Mouse (Mus musculus): Measurements from ENCODE around the gene Glis3. TPM values are rescaled to one million over a fixed set of nuclear protein-coding genes. Genes with fewer than 3 reads are reported as not detected.

Glis3 gene
- total RNA-seq (2021): 1 to 10 TPM in 1 of 2 experiments, under 1 TPM in 1; 0.61 to 1.2 TPM
- long read RNA-seq, experiment 1: 0 reads
- long read RNA-seq, experiment 2: 0 reads

DNA sequence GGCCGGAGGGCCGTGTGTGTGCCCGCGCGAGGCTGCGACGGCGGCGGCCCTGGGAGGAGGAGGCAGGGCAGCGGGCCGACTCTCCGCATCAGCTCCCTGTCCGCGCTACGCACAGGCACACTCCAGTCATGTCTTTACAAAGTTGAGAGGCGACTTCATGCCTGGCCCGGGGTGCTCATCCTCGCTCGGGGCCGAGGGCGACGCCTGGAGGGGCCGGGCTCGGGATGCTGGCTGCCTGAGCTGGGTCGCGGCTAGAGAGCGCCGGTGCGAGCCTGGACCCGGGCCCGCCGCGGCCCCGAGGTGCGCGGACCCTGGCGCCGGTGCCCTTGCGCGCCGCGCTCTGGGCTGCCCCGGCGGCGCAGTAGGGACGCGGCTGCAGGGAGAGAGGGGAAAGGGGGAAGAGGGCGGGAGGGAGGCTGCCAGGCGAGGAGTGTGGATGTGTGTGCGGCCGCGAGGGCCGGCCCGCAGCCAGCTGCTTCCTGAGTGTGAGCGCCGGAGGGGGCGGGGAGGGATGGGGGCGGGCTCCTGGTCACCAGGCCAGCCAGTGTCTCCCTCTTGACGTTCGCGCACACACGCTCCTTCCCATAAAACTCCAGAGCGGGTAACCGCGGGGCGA lies at the start of gene Glis3:
Gene Glis3, minus strand, starts transcription at position 302 of the 616 bp plus-strand sequence.
- DNase-seq: peak; percentile 73
- Histone ChIP-seq H3K4me3 (peak within 1 kb of the TSS; percentile 82), H3K27ac (peak within 1 kb of the TSS; percentile 57)
- intact Hi-C loops (cut with DNase I): no loop called here
- no peak for TF ChIP-seq CTCF (IDR thresholded peaks at IDR 0.05)

GRCm38 (mm10) chr19:28726161-28726880 lies 46.4 kb upstream of the Glis3 start:
- DNase-seq: peak; percentile 56
- peak; percentile 92 for TF ChIP-seq CTCF (IDR thresholded peaks at IDR 0.05)
- intact Hi-C loops (cut with DNase I): loop anchor here (10.0 kb wide), 1 partner anchor 562 kb away; no protein-coding TSS in a partner anchor

DNA sequence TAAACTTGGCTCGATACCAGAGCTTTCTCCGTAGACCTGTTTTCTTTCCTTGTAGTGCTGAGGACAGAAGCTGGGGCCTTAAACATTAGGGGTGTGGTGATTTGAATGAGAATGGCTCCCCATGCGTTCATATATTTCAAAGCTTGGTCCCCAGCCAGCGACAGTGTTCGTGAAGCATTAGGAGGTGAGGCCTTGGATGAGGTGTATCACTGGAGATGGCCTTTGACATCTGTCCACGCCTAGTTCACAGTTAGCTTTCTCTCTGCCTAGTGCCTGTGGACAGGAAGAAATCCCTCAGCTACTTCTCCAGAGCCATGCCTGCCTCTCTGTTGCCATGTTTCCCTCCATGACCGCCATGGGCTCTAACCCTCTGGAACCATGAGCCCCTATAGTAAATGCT lies 44.8 kb upstream of the Glis3 start:
- TF ChIP-seq CTCF (IDR thresholded peaks at IDR 0.05): no peak
- intact Hi-C loops (cut with DNase I): loop anchor here (10.0 kb wide), 1 partner anchor 560 kb away; no protein-coding TSS in a partner anchor
- Histone ChIP-seq H3K4me3 (no peak overlapping the region), H3K27ac (no peak overlapping the region)
- DNase-seq: no peak

More at GRCm38 (mm10) chr19:28726161-28726880, 46.4 kb upstream of the Glis3 start:
- H3K27ac ChIP-seq: no peak overlapping the region
- H3K4me3 ChIP-seq: peak overlapping the region; percentile 27; the same call in 1 of the 2 replicates

GRCm38 (mm10) chr19:28722626-28723025 lies 42.7 kb upstream of the Glis3 start:
- H3K27ac ChIP-seq: no peak overlapping the region
- no peak overlapping the region for H3K4me3 ChIP-seq
- no peak for TF ChIP-seq CTCF (IDR thresholded peaks at IDR 0.05)
- intact Hi-C loops (cut with DNase I): loop anchor here (10.0 kb wide), 1 partner anchor 558 kb away; no protein-coding TSS in a partner anchor
- no peak for DNase-seq

GRCm38 (mm10) chr19:28721834-28722233 lies 42.0 kb upstream of the Glis3 start:
- Histone ChIP-seq H3K27ac (no peak overlapping the region), H3K4me3 (no peak overlapping the region)
- no peak for DNase-seq
- TF ChIP-seq CTCF (IDR thresholded peaks at IDR 0.05): no peak
- intact Hi-C loops (cut with DNase I): loop anchor here (10.0 kb wide), 1 partner anchor 557 kb away; no protein-coding TSS in a partner anchor

DNA sequence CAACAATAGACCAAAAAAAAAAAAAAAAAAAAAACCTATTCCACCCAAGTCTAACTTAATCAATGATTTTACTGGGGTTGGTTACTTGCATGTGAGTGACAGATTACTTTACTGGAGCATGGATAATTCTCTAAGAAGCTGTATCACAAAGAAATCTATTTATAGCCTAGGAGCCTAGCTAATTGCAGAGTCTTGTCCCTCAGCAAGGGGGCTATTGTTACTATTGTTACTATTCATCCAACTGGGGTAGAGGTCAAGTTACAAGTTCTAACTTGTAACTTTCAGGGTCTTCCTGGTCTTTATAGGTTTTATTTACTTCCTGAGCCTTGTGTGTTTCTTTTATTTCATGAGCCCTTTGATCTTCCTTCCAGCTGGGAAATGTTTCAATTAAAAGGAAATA lies 40.1 kb upstream of the Glis3 start:
- no peak for TF ChIP-seq CTCF (IDR thresholded peaks at IDR 0.05)
- intact Hi-C loops (cut with DNase I): loop anchor here (10.0 kb wide), 1 partner anchor 555 kb away; no protein-coding TSS in a partner anchor
- Histone ChIP-seq H3K4me3 (no peak overlapping the region), H3K27ac (no peak overlapping the region)
- no peak for DNase-seq

DNA sequence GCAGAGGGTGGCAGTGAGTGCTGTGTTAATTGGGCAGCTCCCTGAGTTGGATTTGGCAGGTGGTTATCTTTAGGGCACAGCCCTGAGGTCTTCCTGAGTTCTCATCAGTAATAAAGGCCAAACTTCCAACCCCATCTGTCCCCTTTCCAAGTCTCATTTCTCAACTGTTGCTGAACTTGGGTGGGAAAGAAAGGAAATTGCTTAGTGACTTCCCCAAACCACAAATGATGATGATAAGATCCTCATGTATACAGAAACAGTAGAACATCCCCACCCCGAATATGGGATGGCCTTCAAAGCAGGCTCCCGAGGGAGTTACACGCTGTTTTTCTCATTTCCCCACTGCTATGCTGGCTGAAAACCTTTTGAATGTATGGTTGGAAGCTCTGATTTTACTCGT lies 34.8 kb upstream of the Glis3 start:
- no peak for DNase-seq
- no peak overlapping the region for H3K27ac ChIP-seq
- intact Hi-C loops (cut with DNase I): no loop called here
- TF ChIP-seq CTCF (IDR thresholded peaks at IDR 0.05): no peak
- H3K4me3 ChIP-seq: no peak overlapping the region

GRCm38 (mm10) chr19:28697718-28698117 lies 17.8 kb upstream of the Glis3 start:
- Histone ChIP-seq H3K27ac (no peak overlapping the region), H3K4me3 (no peak overlapping the region)
- DNase-seq: no peak
- peak; percentile 55 for TF ChIP-seq CTCF (IDR thresholded peaks at IDR 0.05)
- intact Hi-C loops (cut with DNase I): loop anchor here (5.0 kb wide), 1 partner anchor 60 kb away; no protein-coding TSS in a partner anchor

DNA sequence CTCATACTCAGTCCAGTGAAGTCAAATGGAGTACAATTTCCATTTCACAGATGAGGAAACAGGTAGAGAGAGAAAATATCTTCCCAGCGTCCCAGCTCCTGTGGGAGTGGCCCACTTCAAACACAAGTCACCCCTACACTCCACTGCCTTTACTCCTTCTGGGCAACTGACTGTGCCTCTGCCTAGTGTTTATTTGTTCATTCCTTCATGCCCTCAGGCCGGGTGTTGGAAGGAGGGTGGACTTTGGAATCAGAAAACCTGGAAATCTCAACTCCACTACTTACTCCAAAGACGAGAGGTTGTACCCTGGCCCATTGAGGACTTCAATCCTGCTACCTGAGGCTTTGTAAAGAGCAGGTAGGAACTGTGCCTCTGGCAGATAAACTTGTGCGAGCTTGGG lies 6.5 kb upstream of the Glis3 start:
- H3K27ac ChIP-seq: no peak overlapping the region
- H3K4me3 ChIP-seq: no peak overlapping the region
- intact Hi-C loops (cut with DNase I): no loop called here
- no peak for DNase-seq
- TF ChIP-seq CTCF (IDR thresholded peaks at IDR 0.05): no peak

DNA sequence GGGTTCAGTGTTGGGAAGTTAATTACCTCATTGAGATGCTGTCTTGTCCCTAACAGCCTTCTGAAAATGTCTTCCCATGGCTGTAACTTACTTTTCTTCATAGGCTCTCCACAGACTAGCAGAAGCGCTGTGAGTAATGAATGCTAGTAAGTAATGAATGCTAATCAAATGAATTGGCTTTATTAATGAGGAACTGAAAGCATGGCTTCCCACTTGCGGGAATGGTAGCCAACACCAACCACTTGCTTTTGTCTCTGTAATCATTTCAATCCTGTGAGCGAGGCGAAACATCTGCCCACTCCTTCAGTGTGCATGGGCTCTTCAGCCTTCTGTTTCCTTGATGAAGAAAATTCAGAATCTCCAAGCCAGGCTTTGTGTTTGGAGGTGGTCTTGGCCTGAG lies 5.6 kb upstream of the Glis3 start:
- TF ChIP-seq CTCF (IDR thresholded peaks at IDR 0.05): no peak
- no peak overlapping the region for H3K27ac ChIP-seq
- intact Hi-C loops (cut with DNase I): no loop called here
- no peak for DNase-seq
- H3K4me3 ChIP-seq: no peak overlapping the region

DNA sequence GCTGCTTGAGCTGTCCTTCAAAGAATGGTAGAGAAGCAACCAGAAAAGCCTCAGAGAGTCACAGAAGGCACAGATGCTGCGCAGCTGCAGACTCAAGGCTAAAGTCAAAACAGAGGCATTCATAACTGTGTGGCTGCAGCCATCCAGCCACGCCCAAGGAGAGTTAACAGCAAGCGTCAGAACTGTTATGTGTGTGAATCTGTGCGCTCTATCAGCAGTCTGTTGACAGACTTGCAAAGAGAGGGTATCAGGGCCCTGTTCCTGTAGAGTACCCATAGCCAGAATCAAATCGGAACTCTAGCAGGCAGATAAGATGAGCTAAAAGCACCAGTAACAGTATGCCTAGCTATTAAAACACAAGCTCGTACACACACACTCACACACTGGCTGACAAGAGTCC lies 4.5 kb upstream of the Glis3 start:
- Histone ChIP-seq H3K4me3 (no peak overlapping the region), H3K27ac (no peak overlapping the region)
- intact Hi-C loops (cut with DNase I): no loop called here
- no peak for TF ChIP-seq CTCF (IDR thresholded peaks at IDR 0.05)
- DNase-seq: no peak

GRCm38 (mm10) chr19:28683346-28683745 lies 3.5 kb upstream of the Glis3 start:
- DNase-seq: no peak
- H3K4me3 ChIP-seq: no peak overlapping the region
- intact Hi-C loops (cut with DNase I): no loop called here
- TF ChIP-seq CTCF (IDR thresholded peaks at IDR 0.05): no peak
- H3K27ac ChIP-seq: no peak overlapping the region

- peak overlapping the region; percentile 82 for H3K4me3 ChIP-seq
- TF ChIP-seq CTCF (IDR thresholded peaks at IDR 0.05): no peak
- intact Hi-C loops (cut with DNase I): no loop called here
- DNase-seq: no peak
- peak overlapping the region; percentile 57 for H3K27ac ChIP-seq
These were observed 544 bp downstream of the Glis3 start for GRCm38 (mm10) chr19:28679291-28679775.
